Mouse (Mus musculus): Measurements from ENCODE around the gene Celsr1.

The Celsr1 gene

DNA sequence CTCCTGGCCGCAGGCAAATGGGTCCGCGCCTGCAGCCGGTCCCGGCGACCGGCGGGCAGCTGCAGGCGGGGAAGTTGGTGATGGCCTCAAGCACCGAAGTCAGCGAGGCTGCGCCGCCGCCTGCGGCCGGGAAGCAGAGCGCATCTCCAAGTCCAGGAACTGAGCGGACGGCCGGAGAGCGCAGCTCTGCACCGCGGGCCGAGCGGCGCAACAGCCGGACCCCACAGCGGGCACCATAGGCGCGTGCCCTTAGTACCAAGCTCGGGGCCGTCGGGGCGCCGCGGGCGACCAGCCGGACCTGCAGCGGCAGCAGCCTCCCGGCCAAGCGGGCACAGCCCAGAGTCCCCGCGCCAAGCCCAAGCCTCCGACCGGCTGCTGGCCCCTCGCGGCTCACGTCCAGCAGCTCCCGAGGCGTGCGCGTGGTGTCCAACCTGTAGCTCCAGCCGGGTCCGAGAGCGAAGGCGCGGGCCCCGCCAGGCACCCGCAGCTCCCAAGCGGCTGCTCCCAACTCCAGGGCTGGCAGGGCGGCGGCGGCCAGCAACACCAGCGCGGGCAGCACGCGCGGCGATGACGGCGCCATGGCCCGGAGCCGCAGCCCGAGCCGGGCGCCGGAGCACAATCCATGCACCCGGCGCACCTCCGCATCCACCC is at the start of gene Celsr1:
TSS of gene Celsr1 (minus strand) at position 587 of the 651 bp plus-strand sequence.
- peak; percentile 27 for DNase-seq

GRCm38 (mm10) chr15:86083261-86083741 is 49.7 kb upstream of the Celsr1 start:
- DNase-seq: no peak

DNA sequence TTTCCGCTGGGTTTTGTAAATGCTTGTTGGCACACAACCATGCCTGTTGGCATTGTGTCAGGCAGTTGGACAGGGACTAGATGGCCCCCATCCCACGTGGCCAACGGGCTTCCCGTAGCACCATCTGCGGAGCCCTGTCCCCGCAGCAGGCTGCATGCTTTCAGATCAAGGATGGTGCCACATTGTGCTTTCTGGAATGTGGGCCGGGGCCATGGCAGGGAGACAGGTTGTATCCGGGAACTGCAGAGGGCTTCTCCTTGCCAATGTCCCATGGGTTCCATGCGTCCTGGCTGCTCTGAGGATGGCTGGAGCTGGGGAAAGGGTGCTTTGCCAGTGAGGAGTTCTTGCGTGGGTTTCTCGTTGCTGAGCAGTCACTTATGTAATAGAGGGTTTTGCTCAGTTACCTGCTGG is 49.0 kb upstream of the Celsr1 start:
- DNase-seq: no peak

DNA sequence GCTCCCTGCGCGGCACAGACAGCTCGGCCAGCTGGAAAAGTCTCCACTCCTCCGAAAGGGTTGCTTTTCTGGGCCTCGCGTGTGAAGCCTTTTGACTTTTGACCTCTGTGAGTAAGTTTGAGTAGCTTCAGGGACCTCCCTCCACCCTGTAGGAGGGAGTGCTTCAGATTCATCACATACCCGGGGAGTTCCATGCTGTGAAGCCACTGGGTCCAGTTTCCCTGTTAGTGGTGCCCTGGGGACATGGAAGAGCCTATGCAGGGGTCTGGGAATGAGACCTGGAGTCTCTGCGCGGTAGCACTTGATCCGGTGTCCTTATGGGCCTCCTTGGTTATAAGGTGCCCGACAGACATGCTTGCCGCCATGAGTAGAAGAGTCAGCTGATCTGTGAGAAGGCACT is 48.1 kb upstream of the Celsr1 start:
- no peak for DNase-seq

GRCm38 (mm10) chr15:86080408-86080807 is 46.8 kb upstream of the Celsr1 start:
- no peak for DNase-seq

- peak; percentile 78 for DNase-seq
Measured at GRCm38 (mm10) chr15:86079876-86080275, 46.3 kb upstream of the Celsr1 start.

GRCm38 (mm10) chr15:86079467-86079866 is 45.9 kb upstream of the Celsr1 start:
- no peak for DNase-seq

GRCm38 (mm10) chr15:86078481-86079216 is 45.1 kb upstream of the Celsr1 start:
- DNase-seq: no peak

- DNase-seq: no peak
Measured at GRCm38 (mm10) chr15:86077934-86078333, 44.4 kb upstream of the Celsr1 start.

DNA sequence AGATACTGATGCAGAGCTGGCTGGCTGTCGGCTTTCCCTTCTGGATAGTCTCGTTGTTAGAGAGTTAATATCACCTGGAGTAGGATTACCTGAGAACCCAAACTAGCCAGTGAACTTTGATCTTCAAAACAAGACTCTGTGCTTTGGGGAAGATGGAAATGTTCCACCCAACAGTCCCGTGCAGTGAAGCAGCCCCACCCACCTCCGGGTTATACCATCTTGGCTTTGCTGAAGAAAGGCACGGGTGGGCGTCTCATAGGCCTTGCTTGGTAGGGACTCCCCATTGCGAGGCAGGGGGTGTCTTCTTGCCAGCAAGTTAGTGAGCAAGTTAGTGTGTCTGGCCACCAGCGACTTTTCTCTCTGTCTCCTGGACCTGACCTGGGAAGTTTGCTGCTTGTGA is 42.8 kb upstream of the Celsr1 start:
- no peak for DNase-seq

- DNase-seq: no peak
Measured at GRCm38 (mm10) chr15:86076048-86076315, 42.4 kb upstream of the Celsr1 start.

- no peak for DNase-seq
Measured at GRCm38 (mm10) chr15:86075305-86076047, 41.9 kb upstream of the Celsr1 start.

DNA sequence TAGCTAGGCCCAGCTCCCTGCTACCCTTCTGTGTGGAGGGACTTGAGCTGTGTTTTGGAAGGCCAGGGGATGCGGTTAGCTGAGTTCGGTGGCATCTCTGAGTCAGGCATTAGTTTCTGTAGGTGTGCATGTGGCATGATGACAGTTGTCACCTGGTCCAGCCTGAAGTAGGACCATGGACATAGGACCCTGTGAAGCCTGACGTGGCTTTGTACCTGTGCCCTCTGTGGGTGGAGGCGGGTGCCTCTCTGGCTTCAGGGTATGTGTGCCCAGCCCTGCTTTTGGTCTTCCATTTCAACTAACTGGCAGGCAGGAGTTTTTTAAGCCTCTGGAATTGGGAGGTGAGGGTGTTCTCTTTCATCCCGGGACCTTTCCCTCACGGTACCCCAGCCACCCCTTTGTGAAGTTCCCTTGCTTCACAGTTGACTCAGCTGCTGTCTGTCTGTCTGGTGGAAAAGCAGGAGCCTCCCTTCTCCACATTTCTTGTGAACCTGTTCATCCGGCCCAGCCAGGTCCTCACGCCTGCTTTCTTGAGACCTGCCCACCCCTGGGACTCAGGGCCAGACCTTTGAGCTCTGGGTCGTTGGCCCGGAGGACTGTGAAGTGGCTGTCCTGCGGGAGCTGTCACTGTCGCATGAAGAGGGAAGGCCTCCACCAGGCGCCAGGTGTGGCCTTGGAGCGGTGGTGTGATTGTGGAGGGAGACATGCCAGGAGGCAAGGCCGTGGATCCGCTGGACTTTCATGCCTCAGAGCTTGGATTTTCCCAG is 40.8 kb upstream of the Celsr1 start:
- peak; percentile 61 for DNase-seq

- DNase-seq: no peak
Measured at GRCm38 (mm10) chr15:86071166-86071565, 37.6 kb upstream of the Celsr1 start.

GRCm38 (mm10) chr15:86070368-86070767 is 36.8 kb upstream of the Celsr1 start:
- DNase-seq: peak; percentile 2

GRCm38 (mm10) chr15:86069011-86069791 is 35.6 kb upstream of the Celsr1 start:
- DNase-seq: peak; percentile 1

- no peak for DNase-seq
Measured at GRCm38 (mm10) chr15:86067941-86068495, 34.4 kb upstream of the Celsr1 start.

DNA sequence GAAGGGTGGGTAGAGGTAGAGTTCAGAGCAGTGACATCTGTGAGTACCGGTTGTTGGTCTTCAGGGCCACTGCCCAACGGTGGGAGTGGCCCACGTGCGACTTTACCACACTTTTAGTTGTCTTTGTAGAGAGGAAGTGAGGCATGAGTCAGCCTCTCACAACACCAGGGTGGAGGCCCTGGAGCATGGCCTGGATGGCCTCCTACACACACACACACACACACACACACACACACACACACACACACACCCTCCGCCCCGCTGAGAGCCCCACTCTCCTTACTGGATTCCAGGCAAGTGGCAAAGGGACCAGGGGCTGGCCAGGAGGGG is 34.0 kb upstream of the Celsr1 start:
- no peak for DNase-seq

DNA sequence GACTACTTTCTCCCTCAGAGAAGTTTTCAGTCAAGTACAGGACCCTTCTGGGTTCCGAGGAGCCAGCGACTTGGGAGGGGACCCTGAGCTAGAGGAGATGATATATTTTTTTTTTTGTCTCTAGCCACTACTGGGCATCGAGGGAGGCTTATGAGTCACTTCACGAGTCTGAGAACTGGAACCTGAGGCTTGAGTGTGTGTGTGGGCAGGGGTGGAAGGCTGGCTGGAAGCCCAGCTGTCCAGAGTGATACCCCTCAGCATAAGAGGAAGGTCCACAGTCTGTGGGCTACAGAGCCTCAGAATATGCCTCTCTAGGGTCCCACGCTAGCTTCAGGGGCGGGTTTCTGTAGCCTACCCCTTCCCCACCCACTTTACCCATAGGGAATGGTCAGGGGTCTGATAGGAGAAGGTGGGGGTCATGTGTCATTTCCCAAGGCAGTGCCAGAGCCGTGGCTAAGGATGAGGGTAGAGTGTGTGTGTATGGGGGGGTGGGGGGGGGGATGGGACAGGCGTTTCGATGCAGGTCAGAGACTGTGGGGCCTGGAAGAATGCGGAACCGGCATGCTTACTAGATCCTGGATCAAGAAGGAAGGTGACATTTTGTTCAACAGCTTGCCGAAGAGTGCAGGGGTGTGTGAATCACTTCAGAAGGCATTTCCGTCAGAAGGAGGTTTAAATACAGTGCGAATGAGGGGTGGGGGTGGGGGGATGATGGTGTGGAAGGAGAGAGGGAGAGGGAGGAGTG is 33.4 kb upstream of the Celsr1 start:
- DNase-seq: no peak

- no peak for DNase-seq
Measured at GRCm38 (mm10) chr15:86065367-86065766, 31.8 kb upstream of the Celsr1 start.

DNA sequence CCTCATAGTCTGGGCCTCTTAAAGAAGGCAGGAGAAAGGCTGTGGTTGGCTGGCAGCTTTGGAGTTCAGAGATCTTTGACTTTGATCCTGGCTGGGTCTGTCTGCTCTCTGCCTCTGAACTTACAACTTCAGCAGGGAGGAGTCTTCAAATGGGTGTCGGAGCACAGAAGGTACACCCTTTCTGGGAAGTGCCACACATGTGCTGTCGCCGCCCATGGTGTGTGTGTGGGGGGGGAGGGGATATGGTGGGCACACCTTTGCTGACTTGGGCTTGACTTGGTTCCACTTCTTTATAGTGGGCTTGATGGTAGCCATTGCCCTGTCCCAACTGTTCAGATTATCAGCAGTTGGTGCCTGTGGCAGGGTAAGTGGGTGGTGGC is 31.3 kb upstream of the Celsr1 start:
- no peak for DNase-seq
